Mouse (Mus musculus): ENCODE data around the gene Trpm8. TPM values are rescaled to one million over a fixed set of nuclear protein-coding genes. Genes with fewer than 3 reads are reported as not detected.

The Trpm8 gene
- under 1 TPM in 1 of 2 experiments, not detected in 1; 0.33 TPM for polyA plus RNA-seq (2017; shearing (Covaris generic))

GRCm38 (mm10) chr1:88277098-88277817 lies at the start of gene Trpm8, which contains the start of gene Hjurp:
Gene Trpm8 (plus strand): TSS chr1:88277661.
Gene Hjurp (minus strand): TSS chr1:88277633.

GRCm38 (mm10) chr1:88406807-88407198 lies 129.3 kb downstream of the Trpm8 start, which contains the start of gene Spp2:
Gene Spp2 (plus strand): TSS chr1:88406961.

Other genes with a start within 250 kb of the Trpm8 start
- gene Ugt1a10, start 222.3 kb upstream of the Trpm8 start, polyA plus RNA-seq (2017; shearing (Covaris generic)), result not detected
- gene Ugt1a9, start 206.9 kb upstream of the Trpm8 start, polyA plus RNA-seq (2017; shearing (Covaris generic)), result under 1 TPM in 1 of 2 experiments, not detected in 1; 0.24 TPM
- gene Ugt1a8, start 189.8 kb upstream of the Trpm8 start, polyA plus RNA-seq (2017; shearing (Covaris generic)), result not detected
- under 1 TPM; 0.28 to 0.30 TPM for gene Ugt1a7c, start 182.6 kb upstream of the Trpm8 start, polyA plus RNA-seq (2017; shearing (Covaris generic))
- gene Ugt1a6b, start 174.4 kb upstream of the Trpm8 start, polyA plus RNA-seq (2017; shearing (Covaris generic)), result not detected
- gene Ugt1a6a, start 142.9 kb upstream of the Trpm8 start, polyA plus RNA-seq (2017; shearing (Covaris generic)), result under 1 TPM; 0.38 to 0.97 TPM
- gene Ugt1a5, start 111.6 kb upstream of the Trpm8 start, polyA plus RNA-seq (2017; shearing (Covaris generic)), result not detected
- gene Ugt1a2, start 77.1 kb upstream of the Trpm8 start, polyA plus RNA-seq (2017; shearing (Covaris generic)), result under 1 TPM in 1 of 2 experiments, not detected in 1; 0.32 TPM
- gene Dnajb3, start 71.9 kb upstream of the Trpm8 start, polyA plus RNA-seq (2017; shearing (Covaris generic)), result under 1 TPM; 0.71 to 0.72 TPM
- gene Ugt1a1, start 65.7 kb upstream of the Trpm8 start, polyA plus RNA-seq (2017; shearing (Covaris generic)), result under 1 TPM in 1 of 2 experiments, not detected in 1; 0.42 TPM
- gene Mroh2a, start 50.7 kb upstream of the Trpm8 start, polyA plus RNA-seq (2017; shearing (Covaris generic)), result 1 to 10 TPM in 1 of 2 experiments, under 1 TPM in 1; 0.66 to 1.7 TPM
- gene Hjurp, start within 50 bp of the Trpm8 start, polyA plus RNA-seq (2017; shearing (Covaris generic)), result 10 to 100 TPM; 65.5 to 68.2 TPM
- gene Spp2, start 129.3 kb downstream of the Trpm8 start, polyA plus RNA-seq (2017; shearing (Covaris generic)), result not detected
- gene Glrp1, start 232.4 kb downstream of the Trpm8 start, polyA plus RNA-seq (2017; shearing (Covaris generic)), result under 1 TPM in 1 of 2 experiments, not detected in 1; 0.17 TPM